Mouse (Mus musculus): ENCODE measurements at regions not wholly inside any gene's neighbourhood (a gene's known extent, or its start where the extent isn't known, plus 50 kb on each side); places are given as distances from the start of the nearest gene placed in this dataset.
"Not testable (repeated sequence)": the region's sequence is repeated elsewhere in the genome, so short reads cannot be mapped to it uniquely, and the experiment has no call there.

DNA sequence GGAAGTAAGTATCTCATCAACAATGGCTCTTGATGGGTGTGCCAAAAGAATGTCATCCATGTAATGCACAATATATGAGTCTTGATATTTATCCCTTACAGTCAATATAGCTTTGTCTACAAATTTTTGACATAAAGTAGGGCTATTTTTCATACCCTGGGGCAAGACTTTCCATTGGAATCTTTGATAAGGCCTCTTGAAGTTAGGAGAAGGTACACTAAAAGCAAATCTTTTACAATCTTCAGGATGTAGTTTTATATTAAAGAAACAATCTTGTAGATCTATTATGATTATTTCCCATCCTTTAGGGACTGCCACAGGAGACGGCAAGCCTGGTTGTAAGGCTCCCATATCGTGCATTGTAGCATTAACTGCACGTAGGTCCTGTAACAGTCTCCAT lies 1038.8 kb upstream of the Sel1l start:
- DNase-seq (ENCODE audit: low spot score in 2 of 2): no peak

- not testable (repeated sequence) for DNase-seq (ENCODE audit: low spot score in 2 of 2)
These were observed 1037.6 kb upstream of the Sel1l start for GRCm38 (mm10) chr12:92886394-92887075.

GRCm38 (mm10) chr12:92884014-92884413 lies 1035.1 kb upstream of the Sel1l start:
- DNase-seq (ENCODE audit: low spot score in 2 of 2): not testable (repeated sequence)

GRCm38 (mm10) chr12:92883091-92883490 lies 1034.1 kb upstream of the Sel1l start:
- not testable (repeated sequence) for DNase-seq (ENCODE audit: low spot score in 2 of 2)

- DNase-seq (ENCODE audit: low spot score in 2 of 2): not testable (repeated sequence)
These were observed 1033.6 kb upstream of the Sel1l start for GRCm38 (mm10) chr12:92882540-92882939.

GRCm38 (mm10) chr12:92873602-92874001 lies 1024.6 kb upstream of the Sel1l start:
- DNase-seq (ENCODE audit: low spot score in 2 of 2): no peak

- DNase-seq (ENCODE audit: low spot score in 2 of 2): no peak
These were observed 1020.4 kb upstream of the Sel1l start for GRCm38 (mm10) chr12:92869336-92869735.

DNA sequence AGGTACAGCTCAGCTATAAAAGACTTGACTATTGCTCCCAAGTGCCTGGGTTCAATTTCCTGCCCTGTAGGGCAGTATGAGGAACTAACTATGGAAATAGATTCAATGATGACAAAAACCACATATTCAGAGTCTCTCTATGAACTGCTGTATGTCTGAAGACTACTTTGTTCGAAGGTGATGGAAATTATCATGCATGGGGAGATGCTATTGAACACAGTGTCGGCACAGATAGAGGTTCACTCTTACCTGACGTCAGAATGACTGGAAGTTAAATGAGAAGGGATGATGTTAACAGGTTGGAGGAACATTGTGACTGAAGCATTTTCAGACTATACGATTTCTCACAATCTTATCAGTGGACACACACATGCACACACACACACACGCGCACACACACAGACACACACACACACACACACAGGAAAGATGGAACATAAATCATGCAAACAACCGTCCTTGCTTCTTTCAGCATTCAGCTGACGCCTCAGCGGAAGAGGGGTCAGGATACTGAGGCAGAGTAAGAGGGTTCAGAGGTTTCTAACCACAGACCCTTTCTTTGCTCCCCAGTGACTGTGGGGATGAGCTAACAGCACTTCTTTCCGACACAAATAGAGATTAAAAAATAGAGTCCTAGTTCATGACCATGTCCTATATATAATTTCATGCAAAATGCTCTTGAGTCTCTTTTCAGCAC lies 974.3 kb upstream of the Sel1l start:
- no peak for DNase-seq (ENCODE audit: low spot score in 2 of 2)

- no peak for DNase-seq (ENCODE audit: low spot score in 2 of 2)
These were observed 969.7 kb upstream of the Sel1l start for GRCm38 (mm10) chr12:92818610-92819009.

DNA sequence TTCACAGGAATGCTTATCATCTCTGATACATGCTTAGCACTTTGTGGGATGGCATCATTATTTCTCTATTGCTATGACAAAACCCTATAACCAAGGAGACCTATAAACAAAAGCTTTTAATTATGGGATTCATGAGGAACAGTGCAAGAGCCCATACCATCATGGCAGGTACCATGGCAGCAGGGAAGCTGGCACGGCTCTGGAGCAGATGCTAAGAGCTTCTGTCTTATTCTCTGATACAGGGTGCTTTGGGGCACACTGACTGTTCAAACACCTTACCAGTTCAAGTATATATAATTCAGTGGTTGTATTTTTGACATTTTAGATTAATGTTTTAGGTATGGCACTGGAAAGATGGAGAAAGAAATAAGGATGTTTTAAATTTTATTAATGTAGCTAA lies 952.2 kb upstream of the Sel1l start:
- no peak for DNase-seq (ENCODE audit: low spot score in 2 of 2)

DNA sequence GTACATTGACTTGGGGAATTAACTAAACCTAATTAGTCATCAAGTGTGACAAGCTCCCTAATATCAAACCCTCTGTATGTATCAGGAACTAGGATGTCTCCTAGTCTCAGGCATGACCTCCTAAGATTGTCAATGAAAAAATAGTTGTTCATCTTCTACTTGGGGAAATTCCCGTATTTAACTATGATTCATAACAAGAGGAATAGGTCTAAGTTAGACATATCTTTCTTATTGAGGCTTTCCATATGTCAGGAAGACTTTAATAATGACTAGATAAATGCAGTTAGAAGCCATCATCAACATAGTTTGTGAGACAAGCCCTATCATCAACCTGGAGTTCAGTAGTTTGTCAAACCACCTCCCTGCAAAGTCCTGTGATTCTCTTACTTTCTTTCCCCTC lies 934.4 kb upstream of the Sel1l start:
- no peak for DNase-seq (ENCODE audit: low spot score in 2 of 2)

DNA sequence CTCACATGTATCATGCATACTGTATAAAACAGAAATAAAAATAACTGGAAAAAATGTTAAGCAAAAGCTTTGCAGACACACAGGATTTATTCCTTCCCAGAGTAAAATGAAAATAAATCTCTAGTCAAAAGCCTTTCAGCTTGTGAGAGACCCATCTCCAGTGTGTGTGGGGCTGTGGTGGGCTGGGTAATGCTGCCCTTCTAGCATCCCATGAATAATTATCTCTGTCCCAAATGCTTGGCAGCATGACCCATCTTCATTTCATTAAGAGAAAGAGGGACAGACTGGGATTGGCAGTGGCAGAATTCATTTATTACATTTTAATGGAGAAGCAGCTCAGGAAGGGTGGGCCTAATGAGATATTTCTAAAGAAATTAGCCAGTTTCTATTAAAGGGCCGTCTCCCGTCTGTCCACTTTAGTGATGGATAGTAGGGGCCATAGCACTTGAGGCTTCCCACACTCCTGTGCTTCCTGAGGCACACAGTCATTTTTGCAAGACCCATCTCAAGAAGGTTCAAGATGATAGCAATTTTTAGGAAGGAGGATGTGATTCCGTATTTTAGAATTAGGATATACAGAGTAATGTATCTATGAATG lies 930.8 kb upstream of the Sel1l start:
- DNase-seq (ENCODE audit: low spot score in 2 of 2): no peak

DNA sequence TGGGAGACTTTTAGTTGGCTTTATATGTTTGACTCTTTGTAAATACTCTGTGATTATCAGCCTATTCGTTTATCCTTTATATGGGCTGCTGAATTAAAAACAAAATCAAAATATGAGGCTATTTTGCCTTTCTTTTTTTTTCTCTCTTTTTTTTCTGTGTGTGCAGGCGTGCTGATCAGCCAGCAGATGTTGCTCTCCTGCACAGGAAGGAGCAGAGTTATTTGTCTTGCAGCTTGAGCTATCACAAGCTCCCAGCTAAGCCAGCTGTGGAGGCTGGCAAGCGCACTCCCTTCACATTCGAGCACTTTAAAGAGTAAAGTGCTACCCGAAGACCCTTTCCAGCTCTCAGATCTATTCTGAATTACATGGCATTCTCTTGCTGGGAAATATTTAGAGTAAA lies 926.7 kb upstream of the Sel1l start:
- no peak for DNase-seq (ENCODE audit: low spot score in 2 of 2)

- peak in 1 of 2 experiments; percentile 8 for DNase-seq (ENCODE audit: low spot score in 2 of 2)
These were observed 899.6 kb upstream of the Sel1l start for GRCm38 (mm10) chr12:92748576-92748975.

- DNase-seq (ENCODE audit: low spot score in 2 of 2): no peak
These were observed 891.9 kb upstream of the Sel1l start for GRCm38 (mm10) chr12:92740818-92741217.

DNA sequence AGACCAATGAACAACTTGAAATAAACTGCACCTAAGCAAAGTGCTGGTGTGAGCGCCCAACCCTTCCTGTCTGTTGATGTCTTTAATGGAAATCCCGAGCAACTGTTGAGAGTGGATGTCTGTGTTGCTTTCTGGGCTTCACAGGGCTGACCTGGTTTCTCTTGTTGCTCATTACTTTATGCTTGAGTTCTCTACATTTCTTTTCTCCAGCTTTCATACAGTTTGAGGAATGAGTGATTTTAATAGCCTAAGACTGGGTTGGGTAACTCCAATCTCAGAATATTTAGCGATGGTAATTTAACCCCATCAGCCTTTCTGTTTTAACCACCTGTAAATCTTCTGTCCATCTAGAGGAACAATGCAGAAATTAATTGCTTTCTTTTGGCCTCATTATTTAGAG lies 890.2 kb upstream of the Sel1l start:
- DNase-seq (ENCODE audit: low spot score in 2 of 2): no peak

GRCm38 (mm10) chr12:92737623-92738370 lies 888.8 kb upstream of the Sel1l start:
- DNase-seq (ENCODE audit: low spot score in 2 of 2): peak in 1 of 2 experiments; percentile 30

DNA sequence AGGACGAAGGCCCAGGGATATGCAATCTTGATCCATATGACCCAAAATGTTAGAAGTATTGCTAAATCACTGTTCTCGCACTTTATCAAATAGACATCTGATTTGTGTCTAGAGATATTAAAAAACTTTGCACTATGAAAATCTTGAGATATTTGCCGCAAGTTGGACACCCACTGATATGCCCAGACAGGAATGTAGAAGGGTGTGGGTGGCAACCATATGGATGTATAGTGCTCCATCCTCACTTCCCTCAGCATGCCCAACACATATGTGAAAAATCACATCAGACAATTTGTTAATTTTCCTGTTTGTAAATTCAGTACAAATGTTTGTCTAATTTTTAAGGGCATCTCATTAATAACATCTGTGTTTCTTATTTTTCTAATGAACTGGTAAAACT lies 874.1 kb upstream of the Sel1l start:
- no peak for DNase-seq (ENCODE audit: low spot score in 2 of 2)

- no peak for DNase-seq (ENCODE audit: low spot score in 2 of 2)
These were observed 864.5 kb upstream of the Sel1l start for GRCm38 (mm10) chr12:92713415-92713814.

DNA sequence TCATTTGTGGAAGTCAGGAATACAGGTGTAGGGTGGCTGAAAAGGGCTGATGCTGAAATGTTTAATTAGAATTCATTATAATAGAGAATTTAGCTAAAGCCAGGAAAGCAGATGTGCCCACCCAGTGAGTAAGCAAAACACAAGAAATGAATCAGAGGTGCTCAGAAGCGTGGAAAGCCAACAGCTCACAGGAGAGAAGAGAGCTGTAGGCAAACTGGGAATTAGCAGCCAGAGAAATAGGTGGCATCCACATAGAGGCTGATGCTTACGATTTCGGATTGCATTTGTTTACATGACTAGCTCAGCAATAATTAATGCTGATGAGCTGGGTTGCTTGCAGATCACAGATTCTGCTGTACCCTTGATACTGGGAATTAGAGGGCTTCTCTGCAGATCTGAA lies 859.5 kb upstream of the Sel1l start:
- no peak for DNase-seq (ENCODE audit: low spot score in 2 of 2)

DNA sequence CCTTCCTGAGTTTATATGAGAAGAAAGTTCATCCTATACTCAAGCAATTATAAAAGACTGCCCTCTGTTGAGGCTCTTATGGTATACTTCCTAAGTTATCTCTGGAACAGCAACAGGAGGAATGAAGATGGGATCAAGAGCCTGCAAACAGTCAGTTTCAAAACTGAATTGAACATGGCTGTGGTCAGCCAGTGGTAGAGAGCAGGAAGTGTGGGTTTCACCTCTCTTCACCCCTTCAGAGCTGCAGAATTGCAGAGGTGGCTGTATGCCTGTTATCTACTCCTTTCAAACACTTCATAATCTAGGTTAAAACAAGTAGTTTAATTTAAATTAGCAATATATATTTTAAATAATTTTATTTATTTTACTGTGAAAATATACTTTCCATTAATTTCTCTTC lies 854.8 kb upstream of the Sel1l start:
- no peak for DNase-seq (ENCODE audit: low spot score in 2 of 2)

DNA sequence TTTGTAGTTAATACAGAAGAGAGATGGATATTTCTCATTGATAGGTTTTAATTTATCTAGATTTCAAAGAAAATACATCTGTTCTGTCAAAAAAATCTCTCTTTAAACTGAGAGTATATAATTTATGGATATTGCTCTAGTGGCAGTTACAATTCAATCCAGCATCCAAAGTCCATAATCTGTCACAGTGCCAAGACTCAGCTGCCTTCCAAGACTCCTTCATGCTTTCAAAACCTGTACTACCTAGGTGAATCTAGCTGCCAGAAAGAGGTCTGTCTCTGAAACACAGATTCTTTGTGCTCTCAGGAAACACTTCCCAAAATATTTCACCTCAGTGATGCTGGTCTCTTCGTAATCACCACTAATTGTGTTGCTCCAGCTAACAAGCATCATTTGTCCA lies 844.0 kb upstream of the Sel1l start:
- no peak for DNase-seq (ENCODE audit: low spot score in 2 of 2)

All from layer of hippocampus, adult 18-20 months (tissue).